Mouse (Mus musculus): ENCODE results near the gene Smim17. TPM values are rescaled to one million over a fixed set of nuclear protein-coding genes. Genes with fewer than 3 reads are reported as not detected.
A peak's percentile ranks its signal among the peaks of the same experiment; 100 is the strongest.
"Not testable (repeated sequence)": the region's sequence is repeated elsewhere in the genome, so short reads cannot be mapped to it uniquely, and the experiment has no call there.

Gene Smim17
- polyA plus RNA-seq, 1 experiment from 2014 or later = 9.4 TPM

DNA sequence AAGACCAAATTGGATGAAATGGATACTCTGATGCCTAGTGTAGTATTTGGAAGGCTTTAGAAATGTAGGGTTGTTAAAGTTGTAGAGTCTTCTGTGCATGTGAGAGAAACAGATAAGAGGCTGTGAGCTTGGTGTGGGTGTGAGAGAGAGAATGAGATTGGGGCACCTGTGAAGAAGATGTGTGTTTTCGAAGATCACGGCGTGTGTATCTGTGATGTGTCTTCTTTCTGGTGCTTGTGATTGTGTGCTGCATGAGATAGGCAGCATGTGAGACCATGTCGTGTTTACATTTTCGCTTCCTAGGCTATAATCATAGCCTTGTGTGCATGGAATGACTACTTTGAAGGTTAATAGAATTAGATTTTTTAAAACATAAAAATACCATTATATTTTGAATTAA lies 31.3 kb upstream of the Smim17 start:
- ATAC-seq (ENCODE audit: low read depth) = no peak
- H3K4me2 ChIP-seq (ENCODE audit: low read depth, low read length) = no peak overlapping the region
- H3K9me3 ChIP-seq (ENCODE audit: control insufficient read depth, low read length) = no peaks in the 10 kb centered on the region
- H3K9ac ChIP-seq (replicated peaks; ENCODE audit: low read depth, low read length) = no peak overlapping the region
- H3K27me3 ChIP-seq (ENCODE audit: control insufficient read depth, insufficient read depth, low read length) = no peaks in the 10 kb centered on the region
- no peaks in the 10 kb centered on the region for H3K36me3 ChIP-seq (ENCODE audit: control insufficient read depth, insufficient read depth, low read length)
- peaks cover 8% of the 10 kb centered on the region; the same call in 1 of the 2 replicates for H3K4me1 ChIP-seq (ENCODE audit: control insufficient read depth, insufficient read depth, low read length)
- no peak overlapping the region for H3K4me3 ChIP-seq (ENCODE audit: low read depth, low read length)
- 94% methylated on average over 5 of the region's 5 CpGs for WGBS
- no peak overlapping the region for H3K27ac ChIP-seq (ENCODE audit: low read depth, low read length)

DNA sequence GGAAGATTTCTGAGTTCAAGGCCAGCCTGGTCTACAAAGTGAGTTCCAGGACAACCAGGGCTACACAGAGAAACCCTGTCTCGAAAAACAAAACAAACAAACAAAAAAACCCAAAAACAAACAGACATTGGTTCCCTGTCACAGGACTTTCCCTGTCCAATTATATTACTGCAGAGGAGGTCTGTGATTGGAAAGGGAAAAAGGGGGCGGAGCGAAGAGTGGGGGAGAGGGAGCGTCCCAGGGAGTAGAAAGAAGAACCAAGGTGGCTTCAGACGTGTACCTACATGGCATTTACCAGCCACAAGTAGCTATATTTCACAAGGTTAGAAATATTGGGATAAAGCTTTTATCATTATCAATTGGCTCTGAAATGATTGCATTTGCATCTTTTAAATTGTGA lies 30.4 kb upstream of the Smim17 start:
- not testable (repeated sequence) for H3K9ac ChIP-seq (replicated peaks; ENCODE audit: low read depth, low read length); H3K9me3 ChIP-seq (ENCODE audit: control insufficient read depth, low read length); ATAC-seq (ENCODE audit: low read depth); H3K36me3 ChIP-seq (ENCODE audit: control insufficient read depth, insufficient read depth, low read length); H3K4me3 ChIP-seq (ENCODE audit: low read depth, low read length); H3K4me1 ChIP-seq (ENCODE audit: control insufficient read depth, insufficient read depth, low read length); H3K4me2 ChIP-seq (ENCODE audit: low read depth, low read length); H3K27ac ChIP-seq (ENCODE audit: low read depth, low read length); H3K27me3 ChIP-seq (ENCODE audit: control insufficient read depth, insufficient read depth, low read length)
- WGBS = 86% methylated on average over 5 of the region's 5 CpGs

DNA sequence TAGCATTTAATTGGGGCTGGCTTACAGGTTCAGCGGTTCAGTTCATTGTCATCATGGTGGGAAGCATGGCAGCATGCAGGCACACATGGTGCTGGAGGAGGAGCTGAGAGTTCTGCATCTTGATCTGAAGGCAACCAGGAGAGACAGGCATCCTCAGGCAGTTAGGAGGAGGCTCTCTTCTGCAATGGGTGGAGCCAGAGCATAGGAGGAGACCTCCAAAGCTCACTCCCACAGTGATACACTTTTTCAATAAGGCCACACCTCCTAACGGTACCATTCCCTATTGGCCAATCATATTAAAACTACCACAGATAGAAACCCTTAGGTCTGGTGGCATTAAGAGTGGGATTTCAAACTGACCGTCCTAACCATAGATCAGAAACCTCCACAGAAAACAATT lies 29.1 kb upstream of the Smim17 start:
- no peak overlapping the region for H3K27ac ChIP-seq (ENCODE audit: low read depth, low read length)
- no peaks in the 10 kb centered on the region for H3K9me3 ChIP-seq (ENCODE audit: control insufficient read depth, low read length)
- H3K4me2 ChIP-seq (ENCODE audit: low read depth, low read length) = no peak overlapping the region
- H3K9ac ChIP-seq (replicated peaks; ENCODE audit: low read depth, low read length) = no peak overlapping the region
- H3K4me1 ChIP-seq (ENCODE audit: control insufficient read depth, insufficient read depth, low read length) = no peaks in the 10 kb centered on the region
- ATAC-seq (ENCODE audit: low read depth) = no peak
- WGBS = 94% methylated on average over 3 of the region's 3 CpGs
- no peaks in the 10 kb centered on the region for H3K27me3 ChIP-seq (ENCODE audit: control insufficient read depth, insufficient read depth, low read length)
- H3K36me3 ChIP-seq (ENCODE audit: control insufficient read depth, insufficient read depth, low read length) = no peaks in the 10 kb centered on the region
- H3K4me3 ChIP-seq (ENCODE audit: low read depth, low read length) = no peak overlapping the region

DNA sequence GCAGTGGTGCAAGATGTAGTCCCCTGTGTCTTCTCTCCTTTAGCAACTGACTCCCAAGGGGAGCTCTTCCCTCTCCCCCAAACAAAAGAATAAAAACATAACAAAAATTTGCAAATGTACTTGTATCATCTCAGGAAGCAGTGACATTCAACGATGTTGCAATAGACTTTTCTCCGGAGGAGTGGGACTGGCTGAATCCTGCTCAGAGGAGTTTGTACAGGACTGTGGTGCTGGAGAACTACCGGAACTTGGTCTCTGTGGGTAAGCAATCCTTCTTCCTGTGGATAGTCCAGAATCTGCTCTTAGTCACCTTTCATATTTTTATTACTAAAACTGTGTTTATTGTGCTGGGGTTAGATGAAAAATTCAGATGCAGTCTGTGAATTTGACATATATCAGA lies 25.5 kb upstream of the Smim17 start:
- Histone ChIP-seq H3K27me3 (ENCODE audit: control insufficient read depth, insufficient read depth, low read length) (no peaks in the 10 kb centered on the region), H3K9me3 (ENCODE audit: control insufficient read depth, low read length) (no peaks in the 10 kb centered on the region), H3K36me3 (ENCODE audit: control insufficient read depth, insufficient read depth, low read length) (no peaks in the 10 kb centered on the region), H3K4me3 (ENCODE audit: low read depth, low read length) (no peak overlapping the region), H3K4me1 (ENCODE audit: control insufficient read depth, insufficient read depth, low read length) (no peaks in the 10 kb centered on the region), H3K9ac (replicated peaks; ENCODE audit: low read depth, low read length) (no peak overlapping the region), H3K4me2 (ENCODE audit: low read depth, low read length) (no peak overlapping the region), H3K27ac (ENCODE audit: low read depth, low read length) (no peak overlapping the region)
- WGBS = 91% methylated on average over 3 of the region's 3 CpGs
- no peak for ATAC-seq (ENCODE audit: low read depth)

DNA sequence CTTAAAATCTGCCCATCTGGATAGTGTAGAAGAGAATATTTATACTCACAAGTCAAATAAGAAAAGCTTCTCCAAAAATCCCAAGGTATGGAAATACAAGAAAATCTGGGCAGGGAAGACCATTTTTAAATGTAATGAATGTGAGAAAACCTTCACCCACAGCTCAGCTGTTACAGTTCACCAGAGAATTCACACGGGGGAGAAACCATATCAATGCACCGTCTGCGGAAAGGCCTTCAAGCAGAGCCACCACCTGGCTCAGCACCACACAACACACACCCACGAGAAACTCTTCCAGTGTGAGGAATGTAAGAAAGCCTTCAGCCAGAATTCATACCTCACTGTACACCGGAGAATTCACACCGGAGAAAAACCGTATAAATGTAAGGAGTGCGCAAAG lies 20.1 kb upstream of the Smim17 start:
- no peak for ATAC-seq (ENCODE audit: low read depth)
- Histone ChIP-seq H3K9me3 (ENCODE audit: control insufficient read depth, low read length) (no peaks in the 10 kb centered on the region), H3K9ac (replicated peaks; ENCODE audit: low read depth, low read length) (no peak overlapping the region), H3K4me3 (ENCODE audit: low read depth, low read length) (no peak overlapping the region), H3K27ac (ENCODE audit: low read depth, low read length) (no peak overlapping the region), H3K4me1 (ENCODE audit: control insufficient read depth, insufficient read depth, low read length) (no peaks in the 10 kb centered on the region; the same call in 1 of the 2 replicates), H3K4me2 (ENCODE audit: low read depth, low read length) (no peak overlapping the region), H3K36me3 (ENCODE audit: control insufficient read depth, insufficient read depth, low read length) (no peaks in the 10 kb centered on the region), H3K27me3 (ENCODE audit: control insufficient read depth, insufficient read depth, low read length) (no peaks in the 10 kb centered on the region)
- WGBS = 86% methylated on average over 8 of the region's 8 CpGs

DNA sequence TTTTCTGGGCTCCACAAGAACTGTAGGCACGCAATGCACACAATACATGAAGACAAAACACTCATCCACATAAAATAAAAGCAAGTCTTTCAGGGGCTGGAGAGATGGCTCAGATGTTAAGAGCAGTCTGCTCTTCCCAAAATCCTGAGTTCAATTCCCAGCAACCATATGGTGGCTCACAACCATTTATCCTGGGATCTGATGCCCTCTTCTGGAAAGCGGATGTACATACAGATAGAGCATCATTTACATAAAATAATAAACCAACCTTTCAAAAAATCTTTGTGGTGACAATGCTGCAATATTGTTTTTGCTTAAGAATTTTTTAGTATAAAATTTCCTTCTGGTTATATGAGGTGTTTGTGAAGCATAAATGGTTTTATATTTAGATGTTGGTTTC lies 17.1 kb upstream of the Smim17 start:
- Histone ChIP-seq H3K4me1 (ENCODE audit: control insufficient read depth, insufficient read depth, low read length) (peaks cover 5% of the 10 kb centered on the region; the same call in 1 of the 2 replicates), H3K27ac (ENCODE audit: low read depth, low read length) (no peak overlapping the region), H3K36me3 (ENCODE audit: control insufficient read depth, insufficient read depth, low read length) (no peaks in the 10 kb centered on the region), H3K9me3 (ENCODE audit: control insufficient read depth, low read length) (no peaks in the 10 kb centered on the region), H3K4me2 (ENCODE audit: low read depth, low read length) (no peak overlapping the region), H3K9ac (replicated peaks; ENCODE audit: low read depth, low read length) (no peak overlapping the region), H3K27me3 (ENCODE audit: control insufficient read depth, insufficient read depth, low read length) (no peaks in the 10 kb centered on the region), H3K4me3 (ENCODE audit: low read depth, low read length) (no peak overlapping the region)
- ATAC-seq (ENCODE audit: low read depth) = no peak
- 87% methylated on average over 2 of the region's 2 CpGs for WGBS

DNA sequence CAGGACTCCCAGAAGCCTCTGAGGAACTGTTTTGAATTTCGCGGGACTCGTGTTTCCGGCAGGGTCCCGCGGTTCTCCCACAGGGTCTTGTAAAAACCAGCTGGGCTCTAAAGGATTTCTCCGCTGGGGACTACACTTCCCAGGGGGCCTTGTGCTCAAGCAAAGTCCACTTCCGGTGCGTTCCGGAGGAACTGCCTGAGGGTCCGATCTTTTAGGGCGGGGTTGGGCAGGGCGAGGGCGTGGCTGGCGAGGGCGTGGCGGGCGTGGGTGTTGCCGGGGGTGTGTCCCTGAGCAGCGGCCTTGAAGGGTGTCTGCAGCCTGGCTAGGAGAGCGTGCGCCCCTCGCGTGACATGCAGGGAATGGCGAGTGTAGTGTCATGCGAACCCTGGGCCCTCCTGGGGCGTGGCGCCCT lies 15.5 kb upstream of the Smim17 start, which contains the start of gene Zfp28:
Gene Zfp28 (plus strand): TSS at position 252 of the 412 bp plus-strand sequence.
- no peaks in the 10 kb centered on the region for H3K9me3 ChIP-seq (ENCODE audit: control insufficient read depth, low read length)
- H3K27ac ChIP-seq (ENCODE audit: low read depth, low read length) = no peak within 1 kb of the TSS
- H3K4me1 ChIP-seq (ENCODE audit: control insufficient read depth, insufficient read depth, low read length) = peaks cover 5% of the 10 kb centered on the region; the same call in 1 of the 2 replicates
- ATAC-seq (ENCODE audit: low read depth) = peak; percentile 97
- H3K4me3 ChIP-seq (ENCODE audit: low read depth, low read length) = peak within 1 kb of the TSS; percentile 69
- H3K9ac ChIP-seq (replicated peaks; ENCODE audit: low read depth, low read length) = peak within 1 kb of the TSS; percentile 73
- no peaks in the 10 kb centered on the region for H3K27me3 ChIP-seq (ENCODE audit: control insufficient read depth, insufficient read depth, low read length)
- no peaks in the 10 kb centered on the region for H3K36me3 ChIP-seq (ENCODE audit: control insufficient read depth, insufficient read depth, low read length)
- under 1% methylated on average over 28 of the region's 28 CpGs for WGBS
- H3K4me2 ChIP-seq (ENCODE audit: low read depth, low read length) = peak within 1 kb of the TSS; percentile 91

DNA sequence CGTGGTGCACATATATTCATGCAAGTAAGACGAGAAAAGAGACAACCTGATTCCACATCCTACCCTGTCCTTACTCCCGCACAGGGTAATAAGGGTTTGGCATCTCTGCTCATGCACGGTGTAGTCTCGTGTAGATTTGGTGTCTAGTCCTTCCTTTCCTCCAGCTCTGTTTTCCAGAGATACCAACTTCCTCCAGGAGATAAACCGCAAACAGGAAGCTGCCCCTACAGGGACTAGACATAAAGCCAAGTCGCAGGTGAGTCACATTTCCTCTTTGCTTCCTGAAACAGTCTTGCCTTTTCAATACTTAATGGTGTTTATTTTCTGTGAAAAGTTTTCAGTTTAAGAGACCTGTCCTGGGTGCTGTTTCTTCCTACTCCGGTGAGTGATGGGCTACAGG lies 14.5 kb upstream of the Smim17 start:
- H3K27ac ChIP-seq (ENCODE audit: low read depth, low read length) = no peak overlapping the region
- ATAC-seq (ENCODE audit: low read depth) = 0 out of 2 replicates have a peak, but pooled peaks have one; percentile 7
- WGBS = 72% methylated on average over 8 of the region's 8 CpGs
- peak overlapping the region; percentile 91 for H3K4me2 ChIP-seq (ENCODE audit: low read depth, low read length)
- no peaks in the 10 kb centered on the region for H3K9me3 ChIP-seq (ENCODE audit: control insufficient read depth, low read length)
- peak overlapping the region; percentile 69 for H3K4me3 ChIP-seq (ENCODE audit: low read depth, low read length)
- H3K4me1 ChIP-seq (ENCODE audit: control insufficient read depth, insufficient read depth, low read length) = peaks cover 5% of the 10 kb centered on the region; the same call in 1 of the 2 replicates
- H3K9ac ChIP-seq (replicated peaks; ENCODE audit: low read depth, low read length) = peak overlapping the region; percentile 73; the same call in 1 of the 2 replicates
- no peaks in the 10 kb centered on the region for H3K27me3 ChIP-seq (ENCODE audit: control insufficient read depth, insufficient read depth, low read length)
- no peaks in the 10 kb centered on the region for H3K36me3 ChIP-seq (ENCODE audit: control insufficient read depth, insufficient read depth, low read length)

DNA sequence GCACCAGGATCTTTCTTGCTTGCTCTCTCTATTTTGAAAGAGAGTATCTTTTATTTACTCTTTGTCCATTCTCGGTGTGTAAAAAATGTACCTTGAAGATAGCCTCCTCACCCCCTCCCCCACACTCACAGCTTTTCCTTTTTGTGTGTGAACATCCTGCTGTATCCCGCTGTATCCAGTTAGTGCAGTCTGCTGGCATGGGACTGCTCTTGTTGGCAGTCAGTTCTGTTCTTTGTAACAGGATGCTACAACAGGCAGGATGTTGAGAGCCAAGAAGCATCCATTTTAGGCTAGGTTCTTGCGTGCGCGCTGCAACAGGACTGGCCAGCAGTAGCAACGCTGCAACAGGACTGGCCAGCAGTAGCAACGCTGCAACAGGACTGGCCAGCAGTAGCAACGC lies 11.5 kb upstream of the Smim17 start:
- ATAC-seq (ENCODE audit: low read depth) = no peak
- WGBS = 92% methylated on average over 8 of the region's 8 CpGs

More for the DNA sequence above, 11.5 kb upstream of the Smim17 start:
- Histone ChIP-seq H3K9me3 (ENCODE audit: control insufficient read depth, low read length) (no peaks in the 10 kb centered on the region), H3K9ac (replicated peaks; ENCODE audit: low read depth, low read length) (no peak overlapping the region), H3K4me3 (ENCODE audit: low read depth, low read length) (no peak overlapping the region), H3K36me3 (ENCODE audit: control insufficient read depth, insufficient read depth, low read length) (peaks cover 21% of the 10 kb centered on the region), H3K27ac (ENCODE audit: low read depth, low read length) (no peak overlapping the region), H3K4me1 (ENCODE audit: control insufficient read depth, insufficient read depth, low read length) (peaks cover 5% of the 10 kb centered on the region; the same call in 1 of the 2 replicates), H3K4me2 (ENCODE audit: low read depth, low read length) (no peak overlapping the region), H3K27me3 (ENCODE audit: control insufficient read depth, insufficient read depth, low read length) (no peaks in the 10 kb centered on the region)
